ENCODE assay signal across 10 mouse cellular contexts in the genomic region with DNA sequence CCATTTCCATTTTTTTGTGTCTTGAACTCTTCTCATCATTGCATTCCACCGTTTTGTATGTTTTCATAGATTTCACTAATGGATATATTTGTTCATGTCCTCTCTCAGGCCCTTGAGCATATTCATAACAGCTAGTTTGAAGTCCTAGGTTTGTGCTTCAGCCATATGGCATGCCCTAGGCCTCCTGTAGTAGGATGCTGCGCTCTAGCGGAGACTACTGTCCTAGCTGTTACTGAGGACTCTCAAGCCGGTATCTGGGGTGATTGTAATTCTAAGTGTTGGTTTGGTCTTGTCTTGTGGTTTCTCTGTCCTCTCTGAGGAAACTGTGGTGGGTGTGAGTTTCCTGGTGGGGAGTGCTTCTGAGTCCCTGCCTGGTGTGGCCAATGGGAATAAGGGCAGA. TPM values are rescaled to one million over a fixed set of nuclear protein-coding genes. Genes with fewer than 3 reads are reported as not detected.
DNase-seq lines count a peak whose midpoint lies in the region; ATAC-seq lines count a peak whose summit lies in the region.
"Had no signal": no experiment of that assay in that cellular context is flagged by ENCODE, and none has a peak within 500 bp of the region (broad histone marks: within the 10 kb centered on the region; RNA-seq: fewer than 3 reads in every experiment).

No protein-coding gene starts in this region.

- no peak overlapping the region for H3K27ac ChIP-seq in neural tube, embryonic 11.5 days (ENCODE audit: low read depth, low read length)
- H3K27ac ChIP-seq: liver, embryonic 13.5 days had no signal

- ATAC-seq in granulocyte monocyte progenitor cell, adult 5-6 weeks (replicated peaks; ENCODE audit: poor library complexity, severe bottlenecking) = peak; percentile 62
- no peak for ATAC-seq in neural tube, embryonic 11.5 days (ENCODE audit: insufficient read depth, low FRiP score, low TSS enrichment)

- H3K4me1 ChIP-seq in neural tube, embryonic 11.5 days (ENCODE audit: control insufficient read depth, insufficient read depth, low read length) = no peaks in the 10 kb centered on the region
- H3K4me1 ChIP-seq: liver, embryonic 13.5 days had no signal

- intact Hi-C loops in left cerebral cortex, postnatal 4 days (cut with DNase I) = no loop called here

- no peak overlapping the region for H3K4me2 ChIP-seq in neural tube, embryonic 11.5 days (ENCODE audit: low read depth)
- H3K4me2 ChIP-seq: liver, embryonic 13.5 days had no signal

- no peaks in the 10 kb centered on the region for H3K36me3 ChIP-seq in neural tube, embryonic 11.5 days (ENCODE audit: control insufficient read depth, insufficient read depth, low read length)
- H3K36me3 ChIP-seq: liver, embryonic 13.5 days had no signal

- DNase-seq in adrenal gland, postnatal 10 days = peak; percentile 50
- no peak for DNase-seq in adrenal gland, adult 18-20 months (ENCODE audit: low spot score in 2 of 2)
- DNase-seq in left cerebral cortex, postnatal 4 days = peak; percentile 64
- DNase-seq in left cerebral cortex, adult 8-10 months (ENCODE audit: low spot score in 2 of 2) = no peak
- DNase-seq in cerebellum, adult 18-20 months = peak; percentile 68 to 78
- DNase-seq in neural tube, embryonic 11.5 days (ENCODE audit: low spot score) = peak; percentile 44
- DNase-seq in urinary bladder, adult 18-20 months (ENCODE audit: low spot score in 2 of 2) = no peak
- DNase-seq: liver, embryonic 13.5 days had no signal

- H3K9ac ChIP-seq in neural tube, embryonic 11.5 days (ENCODE audit: low read length) = no peak overlapping the region
- H3K9ac ChIP-seq: liver, embryonic 13.5 days had no signal

- no peaks in the 10 kb centered on the region for H3K9me3 ChIP-seq in neural tube, embryonic 11.5 days (ENCODE audit: control insufficient read depth, low read length)
- H3K9me3 ChIP-seq: liver, embryonic 13.5 days had no signal

- WGBS in neural tube, embryonic 11.5 days = 34% methylated on average over 4 of the region's 4 CpGs

- H3K4me3 ChIP-seq in neural tube, embryonic 11.5 days (ENCODE audit: low read depth, low read length) = no peak overlapping the region
- H3K4me3 ChIP-seq: liver, embryonic 13.5 days had no signal

- H3K27me3 ChIP-seq in neural tube, embryonic 11.5 days (ENCODE audit: control insufficient read depth, insufficient read depth, low read length) = no peaks in the 10 kb centered on the region
- H3K27me3 ChIP-seq: liver, embryonic 13.5 days had no signal

RNA-seq across cellular contexts. Expression of a gene that starts 50.1 kb away (rescaled TPM):
- under 1 TPM in 1 of 2 experiments, not detected in 1; 0.33 TPM for total RNA-seq in adrenal gland, postnatal 10 days (2021)
- total RNA-seq in adrenal gland, adult 18-20 months (2021) = not detected
- total RNA-seq in left cerebral cortex, postnatal 4 days (2021) = not detected
- not detected for total RNA-seq in left cerebral cortex, adult 8-10 months (2022)
- total RNA-seq in granulocyte monocyte progenitor cell, adult 5-6 weeks (2014; fragmentation: Nextera tagmentation) = not detected in 2 replicates
- not detected in 2 replicates for total RNA-seq in granulocyte monocyte progenitor cell, adult 5-6 weeks (2017)
- not detected in 2 replicates for polyA plus RNA-seq in neural tube, embryonic 11.5 days (2014; fragmentation: Nextera tagmentation; extraction: Ambion mirVana)
- polyA plus RNA-seq: C2C12; liver, embryonic 13.5 days had no signal

Comparison
In these comparisons a context has a peak if more than half of its experiments do, and no peak if none do; other contexts are left out.
1. DNase-seq: peak in adrenal gland, postnatal 10 days (single experiment), left cerebral cortex, postnatal 4 days (single experiment), cerebellum, adult 18-20 months (2 of 2) and neural tube, embryonic 11.5 days (single experiment); none in adrenal gland, adult 18-20 months (0 of 2), left cerebral cortex, adult 8-10 months (0 of 2) and urinary bladder, adult 18-20 months (0 of 2).